Mouse (Mus musculus) heart, postnatal 10 days (tissue): ENCODE measurements at regions not wholly inside any gene's neighbourhood (a gene's known extent, or its start where the extent isn't known, plus 50 kb on each side); places are given as distances from the start of the nearest gene placed in this dataset.

Experiments used
- DNase-seq, 2 experiments: peaks; one replicate each; pipeline ENCODE4 v3.0.0; 2021
- intact Hi-C: fragments of 180-260 bp; cut with DNase I; formaldehyde crosslinking; loops from one replicate; pipeline ENCODE4 v1.15.1; 2025

- intact Hi-C loops = no loop called here
- DNase-seq = no peak
These were observed 81.0 kb downstream of the Maf start for GRCm38 (mm10) chr8:115626396-115627136.

- DNase-seq = no peak
- intact Hi-C loops = no loop called here
These were observed 82.5 kb downstream of the Maf start for GRCm38 (mm10) chr8:115625072-115625471.

GRCm38 (mm10) chr8:115618049-115618760 lies 89.4 kb downstream of the Maf start:
- intact Hi-C loops = no loop called here
- peak; percentile 24 to 35 for DNase-seq

GRCm38 (mm10) chr8:115616871-115617605 lies 90.6 kb downstream of the Maf start:
- intact Hi-C loops = no loop called here
- DNase-seq = no peak

- DNase-seq = peak; percentile 7 to 9
- intact Hi-C loops = no loop called here
These were observed 93.5 kb downstream of the Maf start for GRCm38 (mm10) chr8:115613946-115614584.

GRCm38 (mm10) chr8:115612119-115612518 lies 95.5 kb downstream of the Maf start:
- intact Hi-C loops = no loop called here
- DNase-seq = no peak

GRCm38 (mm10) chr8:115599771-115600170 lies 107.8 kb downstream of the Maf start:
- DNase-seq = no peak

GRCm38 (mm10) chr8:115597226-115597953 lies 110.2 kb downstream of the Maf start:
- DNase-seq = peak; percentile 22 to 29

More at GRCm38 (mm10) chr8:115599771-115600170, 107.8 kb downstream of the Maf start:
- intact Hi-C loops = no loop called here

GRCm38 (mm10) chr8:115589721-115590120 lies 117.9 kb downstream of the Maf start:
- DNase-seq = no peak
- intact Hi-C loops = no loop called here

More at GRCm38 (mm10) chr8:115597226-115597953, 110.2 kb downstream of the Maf start:
- intact Hi-C loops = no loop called here

GRCm38 (mm10) chr8:115589076-115589475 lies 118.5 kb downstream of the Maf start:
- intact Hi-C loops = no loop called here
- DNase-seq = no peak

- DNase-seq = no peak
- intact Hi-C loops = no loop called here
These were observed 123.2 kb downstream of the Maf start for GRCm38 (mm10) chr8:115584311-115584907.

- DNase-seq = no peak
These were observed 124.4 kb downstream of the Maf start for GRCm38 (mm10) chr8:115583221-115583620.

GRCm38 (mm10) chr8:115581940-115582517 lies 125.6 kb downstream of the Maf start:
- intact Hi-C loops = no loop called here
- peak; percentile 9 to 26 for DNase-seq

More at GRCm38 (mm10) chr8:115583221-115583620, 124.4 kb downstream of the Maf start:
- intact Hi-C loops = no loop called here

GRCm38 (mm10) chr8:115568394-115568793 lies 139.2 kb downstream of the Maf start:
- intact Hi-C loops = no loop called here
- DNase-seq = no peak

GRCm38 (mm10) chr8:115565768-115566167 lies 141.8 kb downstream of the Maf start:
- no peak for DNase-seq
- intact Hi-C loops = no loop called here

GRCm38 (mm10) chr8:115562362-115562761 lies 145.2 kb downstream of the Maf start:
- intact Hi-C loops = no loop called here
- DNase-seq = no peak

GRCm38 (mm10) chr8:115560985-115561916 lies 146.3 kb downstream of the Maf start:
- intact Hi-C loops = no loop called here

GRCm38 (mm10) chr8:115555452-115555851 lies 152.1 kb downstream of the Maf start:
- peak in 1 of 2 experiments; percentile 10 for DNase-seq
- intact Hi-C loops = no loop called here

More at GRCm38 (mm10) chr8:115560985-115561916, 146.3 kb downstream of the Maf start:
- DNase-seq = no peak
